Mouse (Mus musculus) forelimb bud, embryonic 11.5 days (tissue): ENCODE measurements at regions not wholly inside any gene's neighbourhood (a gene's known extent, or its start where the extent isn't known, plus 50 kb on each side); places are given as distances from the start of the nearest gene placed in this dataset.

ENCODE experiments used
- DNase-seq: peaks from one replicate; pipeline ENCODE4 v3.0.0-alpha.2; 2012; ENCODE audit warnings: low read depth, low spot score

- DNase-seq = no peak
These were observed 133.1 kb downstream of the Tgfb2 start for GRCm38 (mm10) chr1:186572651-186573050.

GRCm38 (mm10) chr1:186572092-186572491 lies 133.7 kb downstream of the Tgfb2 start:
- no peak for DNase-seq

- no peak for DNase-seq
These were observed 137.3 kb downstream of the Tgfb2 start for GRCm38 (mm10) chr1:186568496-186568895.

- DNase-seq = no peak
These were observed 137.7 kb downstream of the Tgfb2 start for GRCm38 (mm10) chr1:186568076-186568475.

GRCm38 (mm10) chr1:186567136-186567826 lies 138.5 kb downstream of the Tgfb2 start:
- DNase-seq = no peak

- DNase-seq = no peak
These were observed 143.8 kb downstream of the Tgfb2 start for GRCm38 (mm10) chr1:186562027-186562426.

GRCm38 (mm10) chr1:186555441-186555975 lies 150.3 kb downstream of the Tgfb2 start:
- DNase-seq = no peak

GRCm38 (mm10) chr1:186554520-186555010 lies 151.2 kb downstream of the Tgfb2 start:
- DNase-seq = no peak

GRCm38 (mm10) chr1:186552689-186553088 lies 153.1 kb downstream of the Tgfb2 start:
- DNase-seq = no peak

- DNase-seq = no peak
These were observed 155.4 kb downstream of the Tgfb2 start for GRCm38 (mm10) chr1:186550265-186550885.

GRCm38 (mm10) chr1:186549207-186549606 lies 156.6 kb downstream of the Tgfb2 start:
- DNase-seq = no peak

GRCm38 (mm10) chr1:186546386-186547185 lies 159.2 kb downstream of the Tgfb2 start:
- no peak for DNase-seq

- no peak for DNase-seq
These were observed 165.7 kb downstream of the Tgfb2 start for GRCm38 (mm10) chr1:186540070-186540469.

GRCm38 (mm10) chr1:186538233-186538632 lies 167.6 kb downstream of the Tgfb2 start:
- no peak for DNase-seq

- DNase-seq = no peak
These were observed 189.8 kb downstream of the Tgfb2 start for GRCm38 (mm10) chr1:186515976-186516375.

GRCm38 (mm10) chr1:186515071-186515470 lies 190.7 kb downstream of the Tgfb2 start:
- no peak for DNase-seq

GRCm38 (mm10) chr1:186513861-186514260 lies 191.9 kb downstream of the Tgfb2 start:
- no peak for DNase-seq

- DNase-seq = no peak
These were observed 195.3 kb downstream of the Tgfb2 start for GRCm38 (mm10) chr1:186510531-186510930.

GRCm38 (mm10) chr1:186508358-186508757 lies 197.4 kb downstream of the Tgfb2 start:
- DNase-seq = no peak

GRCm38 (mm10) chr1:186507956-186508355 lies 197.8 kb downstream of the Tgfb2 start:
- DNase-seq = peak; percentile 26

- DNase-seq = peak; percentile 62
These were observed 199.3 kb downstream of the Tgfb2 start for GRCm38 (mm10) chr1:186506517-186506916.

- no peak for DNase-seq
These were observed 199.9 kb downstream of the Tgfb2 start for GRCm38 (mm10) chr1:186505912-186506311.
